Mouse (Mus musculus): Measurements from ENCODE around the gene Tmem184b.

Gene Tmem184b

DNA sequence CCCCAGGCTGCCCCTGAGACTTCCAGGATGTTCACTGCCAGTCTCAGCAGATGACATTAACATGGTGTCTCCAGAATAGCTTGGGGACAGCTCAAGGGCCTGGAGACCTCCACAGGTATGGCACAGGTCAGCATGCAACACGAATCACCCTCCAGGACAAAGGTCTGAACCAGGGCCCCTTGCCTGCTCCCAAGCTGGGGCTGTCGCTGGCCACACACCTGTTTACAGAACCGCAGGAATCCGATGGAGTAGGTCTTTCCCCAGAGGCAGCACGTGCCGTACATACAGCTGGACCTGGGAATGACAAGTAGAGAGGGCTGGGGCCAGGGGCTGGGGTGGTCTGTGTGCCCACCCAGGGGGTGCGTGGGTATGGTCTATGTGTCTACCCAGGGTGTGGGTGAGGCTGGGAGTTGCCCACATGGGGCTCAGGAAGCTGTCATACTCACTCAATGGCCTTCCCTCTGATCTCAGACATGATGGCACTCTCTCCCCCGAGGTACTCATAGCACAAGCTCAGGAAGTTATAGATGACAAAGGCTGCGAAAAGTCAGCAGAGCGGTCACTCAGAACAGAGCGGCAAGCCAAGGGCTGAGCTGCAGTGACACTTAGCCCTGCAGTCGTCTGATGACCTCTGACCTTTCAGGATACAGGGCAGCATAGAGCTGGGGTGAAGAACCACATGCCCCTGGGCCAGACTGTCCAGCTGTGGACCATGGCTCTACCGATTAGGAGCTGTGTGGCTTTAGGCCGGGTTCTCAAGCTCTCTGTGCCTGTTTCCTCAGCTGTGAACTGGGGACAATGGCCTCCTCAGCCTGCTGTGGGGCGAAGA is 33.7 kb downstream of the Tmem184b start:
- in situ Hi-C loops (cut with MboI, MseI) = no loop called here

DNA sequence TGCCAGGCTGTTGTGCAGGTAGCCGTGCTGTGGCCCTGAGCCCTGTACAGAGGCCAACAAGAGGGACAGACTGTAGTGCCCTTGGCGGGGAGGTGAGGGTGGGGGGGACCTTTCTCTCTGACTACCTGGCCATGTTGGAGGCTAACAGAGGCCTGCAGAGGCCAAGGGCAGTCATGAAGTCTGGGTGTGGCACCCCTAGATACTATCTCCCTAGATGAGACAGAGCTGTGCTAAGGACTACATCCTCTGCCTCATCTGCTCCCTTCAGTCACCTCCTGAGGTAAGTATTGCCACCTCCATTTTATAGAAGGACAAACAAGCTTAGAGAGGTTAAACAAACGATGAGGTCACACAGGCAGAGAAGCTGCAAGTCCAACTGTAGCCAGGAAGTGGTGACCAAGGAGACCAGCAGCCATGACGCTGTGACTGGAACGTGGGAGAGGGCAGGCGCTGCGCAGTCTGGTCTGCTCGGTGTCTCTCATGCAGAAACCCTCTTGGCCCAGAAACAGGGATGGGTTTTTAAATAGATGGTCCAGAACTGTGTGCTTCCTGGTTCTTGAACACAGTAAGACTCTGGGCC is 34.4 kb downstream of the Tmem184b start:
- in situ Hi-C loops (cut with MboI, MseI) = no loop called here

DNA sequence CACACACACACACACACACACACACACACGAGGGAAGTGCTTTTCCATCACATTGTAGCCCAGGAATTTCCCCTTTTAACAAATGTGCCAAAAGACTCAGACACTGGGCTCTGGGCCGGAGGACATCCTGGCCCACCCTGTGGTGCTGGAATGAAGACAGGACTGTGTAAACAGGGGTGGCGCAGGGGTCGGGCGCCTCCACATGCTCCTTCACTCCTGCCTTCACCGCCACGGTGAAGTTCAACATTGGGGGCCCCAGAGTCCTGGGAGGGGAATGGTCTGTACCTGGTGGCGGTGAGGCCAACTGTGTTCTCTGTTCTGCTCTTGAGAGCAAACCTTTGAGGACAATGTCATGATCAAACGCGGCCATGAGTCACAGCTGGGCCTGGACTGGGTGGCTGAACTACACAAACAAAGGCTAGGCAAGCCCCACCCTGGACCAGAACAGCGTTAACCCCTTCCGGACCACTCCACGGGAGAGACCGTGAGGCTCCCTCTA is 35.0 kb downstream of the Tmem184b start:
- in situ Hi-C loops (cut with MboI, MseI) = no loop called here

DNA sequence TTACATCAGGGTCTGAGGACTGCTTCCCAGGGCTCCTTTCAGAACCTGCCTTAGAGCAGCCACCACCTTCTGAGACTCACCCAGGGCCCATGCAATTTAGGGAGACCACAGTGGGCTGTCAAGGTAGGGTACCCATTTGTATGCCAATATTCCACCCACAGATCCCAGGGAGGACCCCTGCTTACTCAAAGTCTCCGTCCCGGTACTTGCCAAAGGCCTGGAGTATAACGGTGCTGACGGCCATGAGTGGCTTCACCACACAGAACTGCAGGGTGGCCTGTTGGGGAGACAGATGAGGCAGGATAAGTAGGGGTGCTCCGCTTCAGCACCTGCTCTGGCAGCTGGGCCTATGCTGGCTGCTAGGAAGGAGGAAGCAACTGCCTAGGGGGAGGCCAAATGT is 37.0 kb downstream of the Tmem184b start:
- in situ Hi-C loops (cut with MboI, MseI) = no loop called here

DNA sequence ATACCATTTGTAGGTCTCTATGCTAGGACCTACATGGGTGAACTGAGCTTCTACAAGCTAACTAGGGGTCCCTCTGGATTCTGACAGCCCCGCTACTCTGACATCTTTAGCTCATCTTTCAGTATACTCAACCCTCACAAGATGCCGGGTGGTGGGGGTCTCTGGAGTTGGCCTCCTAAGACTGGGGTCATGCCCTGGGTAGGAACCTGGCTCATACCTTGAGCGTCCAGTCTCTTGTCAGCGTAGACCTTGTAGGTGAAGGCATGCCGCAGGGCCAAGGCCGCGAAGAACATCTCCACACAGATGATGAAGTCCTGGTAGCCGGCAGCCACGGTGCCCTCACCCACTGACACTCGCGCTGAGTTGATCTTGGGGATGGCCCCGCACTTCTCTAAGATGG is 38.3 kb downstream of the Tmem184b start:
- in situ Hi-C loops (cut with MboI, MseI) = no loop called here

DNA sequence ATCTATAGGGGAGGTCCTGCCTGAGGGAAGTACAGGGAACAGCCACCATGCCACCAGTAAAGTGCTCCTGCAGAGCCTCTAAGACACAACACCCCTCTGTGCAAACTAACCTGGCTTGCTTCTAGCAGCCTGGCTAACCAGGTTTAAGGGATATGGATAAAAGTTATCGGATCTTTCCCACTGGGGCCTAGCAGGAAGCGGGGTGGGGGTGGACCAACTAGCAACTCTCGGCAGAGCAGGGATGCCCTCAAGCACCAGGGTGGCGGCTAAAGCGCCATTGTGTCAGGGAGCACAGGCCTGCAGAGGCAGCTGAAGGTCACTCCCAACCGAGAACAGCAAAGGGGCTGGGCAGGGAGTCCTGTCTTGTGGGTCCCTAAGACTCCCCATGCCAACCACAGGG is 39.2 kb downstream of the Tmem184b start:
- in situ Hi-C loops (cut with MboI, MseI) = no loop called here

DNA sequence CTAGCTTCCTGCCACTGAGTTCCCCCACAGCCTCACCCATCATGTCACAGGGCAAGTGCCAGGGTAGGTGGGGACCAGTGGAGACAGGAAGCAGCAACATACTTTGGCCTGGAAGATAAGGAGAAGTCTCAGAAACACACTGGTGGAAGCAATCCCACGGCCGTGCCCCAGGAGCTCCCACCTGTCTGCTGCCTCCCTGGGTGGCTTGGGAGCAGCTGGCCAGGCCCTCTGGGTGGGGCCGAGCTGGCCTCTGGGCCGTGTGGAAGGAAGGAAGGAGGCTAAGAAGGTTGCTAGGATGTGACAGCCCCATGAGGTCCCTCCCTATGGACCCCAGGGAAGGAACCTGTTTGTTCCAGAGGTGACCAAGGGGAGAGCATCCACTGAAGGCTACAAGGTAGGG is 42.3 kb downstream of the Tmem184b start:
- in situ Hi-C loops (cut with MboI, MseI) = no loop called here

DNA sequence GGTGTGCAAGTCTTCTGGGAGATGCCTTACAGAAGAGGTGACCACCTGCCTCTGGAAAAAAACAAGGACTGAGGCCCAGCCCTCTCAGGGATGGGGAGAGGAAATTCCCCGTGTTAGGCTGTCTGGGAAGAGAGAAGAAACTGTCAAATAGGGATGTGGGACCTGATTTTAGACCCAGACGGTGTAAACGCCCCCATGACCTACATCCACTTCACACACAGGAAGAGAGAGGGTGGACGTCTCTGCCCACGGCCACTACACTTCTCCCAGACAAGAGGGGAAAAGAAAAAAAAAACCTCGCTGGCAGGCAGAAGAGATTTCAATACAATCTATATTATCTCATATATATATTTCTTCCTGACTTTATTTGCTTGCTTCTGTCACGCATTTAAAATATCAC is 43.0 kb downstream of the Tmem184b start:
- in situ Hi-C loops (cut with MboI, MseI) = no loop called here

DNA sequence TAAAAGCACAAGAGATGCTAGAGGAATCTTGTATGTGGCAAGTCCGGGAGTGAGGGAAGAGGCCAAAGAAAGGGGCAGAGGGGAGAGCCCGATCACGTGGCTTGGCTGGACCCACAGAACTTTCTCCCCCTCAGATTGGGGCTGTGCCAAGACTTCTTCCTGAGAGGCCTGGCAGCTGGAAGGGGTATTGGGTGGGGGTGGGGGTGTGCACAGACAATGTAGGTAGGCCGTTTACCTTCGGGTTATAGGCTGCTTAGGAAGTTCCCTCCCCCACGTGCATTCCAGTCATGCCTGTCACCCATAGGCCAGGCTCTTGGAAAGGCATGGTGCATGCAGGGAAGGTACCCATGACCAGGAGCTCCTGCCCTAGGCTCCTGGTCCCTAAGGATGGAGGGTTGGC is 43.4 kb downstream of the Tmem184b start:
- in situ Hi-C loops (cut with MboI, MseI) = no loop called here

DNA sequence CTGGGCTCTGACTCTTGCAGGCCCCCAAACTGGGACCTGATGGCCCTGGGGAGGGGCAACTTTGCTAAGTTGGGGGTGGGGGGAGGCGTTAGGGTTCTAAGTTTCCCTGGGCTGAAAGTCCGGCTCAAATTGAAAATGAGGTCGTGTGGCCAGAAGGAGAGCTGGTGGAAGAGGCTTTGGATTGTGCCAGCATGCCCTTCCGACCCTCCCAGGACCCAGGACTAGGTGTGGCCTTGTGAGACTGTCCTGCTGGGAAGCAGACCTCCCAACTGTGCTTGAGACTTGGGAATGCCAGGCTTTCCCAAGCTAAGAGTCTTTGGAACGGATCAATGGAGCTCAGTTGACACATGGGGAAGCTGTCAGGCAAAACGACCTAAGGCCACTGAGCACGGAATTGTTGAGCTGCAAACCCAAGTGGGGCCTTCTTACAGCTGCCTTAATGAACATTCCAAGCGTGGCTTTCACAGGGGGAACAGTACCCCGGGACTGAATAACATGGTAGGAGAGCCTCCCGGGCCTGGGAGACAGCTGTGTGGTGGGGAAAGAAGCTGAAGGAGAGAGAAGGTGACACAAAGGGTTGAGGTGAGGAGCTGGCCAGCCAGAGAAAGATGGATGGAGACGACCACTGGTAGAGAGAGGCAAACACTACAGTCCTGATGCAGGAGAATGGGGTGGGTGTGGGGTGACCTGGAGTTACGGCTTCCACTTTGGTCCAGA is 45.2 kb downstream of the Tmem184b start:
- in situ Hi-C loops (cut with MboI, MseI) = no loop called here

DNA sequence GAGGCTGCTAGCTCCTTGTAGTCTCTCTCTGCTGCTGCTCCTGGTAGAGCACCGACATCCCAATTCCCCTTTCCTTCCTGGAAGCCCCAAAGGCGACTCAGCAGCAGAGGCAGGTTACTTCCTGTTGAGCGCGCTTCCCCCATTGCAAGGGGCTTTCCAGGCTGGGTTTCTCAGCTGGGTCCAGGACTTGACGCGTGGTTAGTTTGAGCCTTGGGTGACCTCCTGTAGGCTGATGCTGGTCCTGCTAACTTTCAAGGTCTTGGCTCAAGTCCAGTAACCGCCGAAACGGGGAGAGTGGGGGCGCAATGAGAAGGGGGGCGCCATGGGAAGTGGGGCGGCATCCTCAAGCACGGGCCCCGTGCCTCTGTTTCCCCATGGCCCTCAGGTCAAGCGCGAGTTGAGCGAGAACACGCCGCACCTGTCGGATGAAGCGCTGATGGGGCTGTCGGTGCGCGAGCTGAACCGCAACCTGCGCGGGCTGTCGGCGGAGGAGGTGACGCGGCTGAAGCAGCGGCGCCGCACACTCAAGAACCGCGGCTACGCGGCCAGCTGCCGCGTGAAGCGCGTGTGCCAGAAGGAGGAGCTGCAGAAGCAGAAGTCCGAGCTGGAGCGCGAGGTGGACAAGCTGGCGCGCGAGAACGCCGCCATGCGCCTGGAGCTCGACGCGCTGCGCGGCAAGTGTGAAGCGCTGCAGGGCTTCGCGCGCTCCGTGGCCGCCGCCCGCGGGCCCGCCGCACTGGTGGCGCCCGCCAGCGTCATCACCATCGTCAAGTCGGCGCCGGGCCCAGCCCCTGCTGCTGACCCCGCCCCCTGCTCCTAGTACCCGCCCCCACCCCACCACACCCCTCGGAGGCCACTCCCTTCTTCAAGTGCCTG is 46.1 kb downstream of the Tmem184b start:
- in situ Hi-C loops (cut with MboI, MseI) = no loop called here

DNA sequence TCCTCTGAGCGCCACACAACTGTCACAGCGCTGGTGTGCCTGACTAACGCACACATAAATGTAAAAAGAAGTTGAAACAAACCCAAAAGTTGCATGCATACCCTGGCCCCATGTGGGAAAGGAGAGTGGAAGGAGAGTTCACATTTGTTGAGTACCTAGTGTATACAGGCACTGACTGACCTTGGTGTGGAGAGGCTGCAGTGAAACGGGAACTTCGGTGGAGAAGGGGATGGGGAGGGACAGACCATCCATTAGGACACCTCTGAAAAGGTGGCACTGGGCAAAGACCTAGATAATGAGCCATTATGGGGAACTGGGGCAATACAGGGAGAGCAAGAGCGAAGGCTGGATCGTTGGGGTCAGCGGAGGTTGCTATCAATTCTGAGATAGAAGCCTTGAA is 46.9 kb downstream of the Tmem184b start:
- in situ Hi-C loops (cut with MboI, MseI) = no loop called here

DNA sequence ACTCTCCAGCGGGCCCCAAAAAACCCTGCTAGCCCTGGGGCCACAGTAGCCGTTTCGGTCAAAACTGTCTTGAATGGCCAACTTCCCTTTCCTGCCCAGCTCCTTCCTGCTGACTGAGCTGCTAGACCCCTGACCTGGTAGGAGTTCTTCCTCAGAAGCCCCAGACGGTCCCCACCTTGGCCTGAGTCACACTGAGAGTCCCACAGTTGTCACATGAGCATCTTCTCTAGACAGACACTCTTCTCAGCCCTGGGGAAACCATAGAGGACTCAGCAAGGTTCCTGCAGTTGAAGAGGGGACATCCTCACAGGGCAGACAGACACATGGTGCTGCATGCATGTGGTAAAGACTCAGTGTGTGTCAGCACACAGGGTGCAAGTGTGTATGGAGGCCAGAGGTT is 48.8 kb downstream of the Tmem184b start:
- in situ Hi-C loops (cut with MboI, MseI) = no loop called here

DNA sequence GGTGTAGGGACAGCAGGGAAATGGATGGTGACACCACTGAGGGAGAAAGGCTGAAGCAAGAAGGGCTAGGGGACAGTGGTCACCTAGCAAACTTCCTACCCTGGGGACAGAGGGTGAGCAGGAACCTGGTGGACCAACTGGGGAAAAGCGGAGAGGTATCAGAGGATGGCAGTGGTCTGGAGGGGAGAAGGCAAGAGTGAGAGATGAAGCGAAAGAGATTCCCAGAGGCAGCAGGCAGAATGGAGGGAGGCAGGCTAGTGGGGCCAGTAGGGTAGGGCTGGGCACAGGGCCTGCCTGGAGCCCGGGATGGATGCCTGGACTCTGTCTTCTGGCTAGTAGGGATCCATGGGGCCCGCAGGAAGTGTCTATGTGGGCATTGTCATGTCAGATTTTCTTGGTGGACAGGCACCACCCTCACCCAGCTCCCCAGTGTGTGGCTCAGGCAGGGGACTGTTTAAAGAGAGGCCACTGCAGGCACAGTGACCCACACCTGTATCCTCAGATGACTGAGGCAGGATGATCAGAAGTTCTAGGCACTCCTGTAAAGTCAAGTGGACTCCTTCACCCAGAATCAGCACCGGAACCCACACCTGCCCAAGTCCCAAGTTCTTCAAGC is 49.6 kb downstream of the Tmem184b start:
- in situ Hi-C loops (cut with MboI, MseI) = no loop called here

DNA sequence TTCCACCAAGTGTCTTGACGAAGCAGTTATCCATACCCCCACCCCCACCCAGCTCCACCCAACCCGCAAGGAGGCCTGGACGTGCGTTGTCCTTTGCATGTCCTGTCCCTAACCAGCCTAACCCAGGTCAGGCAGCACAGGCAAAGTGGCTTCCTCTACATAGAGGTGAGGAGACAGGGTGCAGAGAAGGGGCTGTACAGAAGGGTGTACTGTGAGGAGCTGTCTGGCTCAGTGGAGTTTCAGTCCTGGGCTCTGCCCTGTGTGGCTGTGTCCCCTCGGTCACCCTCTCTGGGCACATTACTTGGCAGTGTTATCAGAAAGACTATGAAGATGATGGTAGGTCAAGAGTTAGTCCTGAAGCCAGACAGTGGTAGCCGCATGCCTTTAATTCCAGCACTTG is 50.9 kb downstream of the Tmem184b start:
- in situ Hi-C loops (cut with MboI, MseI) = no loop called here

DNA sequence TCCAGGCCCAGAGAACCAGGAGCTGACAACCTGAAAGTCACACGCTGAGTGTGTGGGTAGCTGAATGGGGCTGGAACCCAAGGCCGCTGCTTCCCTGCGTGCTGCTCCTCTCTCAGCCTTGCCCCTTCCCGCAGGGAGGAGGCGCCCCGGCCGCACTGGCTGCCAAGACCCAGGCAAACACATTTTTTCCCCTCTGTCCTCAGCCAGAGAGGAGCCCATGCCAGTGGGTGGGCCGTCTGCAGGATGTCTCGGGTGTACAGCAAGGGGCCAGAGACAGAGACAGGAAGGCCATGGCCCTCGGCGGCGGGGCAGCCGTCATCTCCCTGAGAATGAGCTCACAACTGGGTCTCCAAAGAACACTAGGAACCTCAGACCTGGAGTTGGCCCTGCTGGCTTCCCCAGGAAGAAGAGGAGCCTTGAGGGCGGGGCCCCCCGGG is 52.0 kb downstream of the Tmem184b start:
- in situ Hi-C loops (cut with MboI, MseI) = no loop called here

DNA sequence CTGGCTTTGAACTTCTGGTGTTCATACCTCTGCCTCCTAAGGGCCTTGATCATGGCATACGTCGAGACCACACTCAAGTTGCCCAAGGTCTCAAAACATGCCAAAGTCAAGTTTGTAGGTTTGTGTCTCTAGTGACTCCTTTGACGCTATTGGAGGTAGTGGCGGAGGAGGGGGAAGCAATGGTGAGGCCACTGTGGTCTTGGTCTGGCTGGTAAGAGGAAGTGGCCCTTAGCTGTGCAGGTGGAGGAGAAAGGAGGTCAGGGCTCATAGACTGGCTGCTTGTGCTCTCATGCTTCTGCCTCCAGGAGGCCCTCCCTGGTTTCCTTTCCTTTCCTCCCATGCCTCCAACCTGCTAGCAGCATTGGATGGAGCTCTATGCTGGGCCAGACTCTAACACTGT is 52.5 kb downstream of the Tmem184b start:
- in situ Hi-C loops (cut with MboI, MseI) = no loop called here

DNA sequence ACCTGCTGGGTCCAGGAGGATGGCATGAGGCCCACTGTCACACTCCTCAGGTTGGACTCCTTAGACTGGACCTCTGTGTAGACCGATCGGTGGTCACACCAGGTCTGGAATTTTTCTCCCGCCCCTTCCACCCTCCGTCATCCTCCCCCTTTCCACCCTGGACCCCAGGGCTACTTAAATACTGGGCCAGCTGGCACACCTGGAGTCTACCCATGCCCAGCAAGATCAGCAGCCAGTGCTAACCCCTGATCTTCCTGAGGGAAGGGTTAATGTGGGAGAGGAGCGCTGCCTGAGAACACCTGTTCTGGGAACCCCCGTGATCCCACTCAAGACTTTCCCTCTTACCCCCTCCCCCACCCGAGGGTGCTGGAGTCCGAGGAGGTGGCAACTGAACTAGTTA is 54.7 kb downstream of the Tmem184b start:
- in situ Hi-C loops (cut with MboI, MseI) = loop anchor here in 1 of 2 experiments (10.0 to 25.0 kb wide), 2 partner anchors 744 to 1536 kb away; no protein-coding TSS in a partner anchor

DNA sequence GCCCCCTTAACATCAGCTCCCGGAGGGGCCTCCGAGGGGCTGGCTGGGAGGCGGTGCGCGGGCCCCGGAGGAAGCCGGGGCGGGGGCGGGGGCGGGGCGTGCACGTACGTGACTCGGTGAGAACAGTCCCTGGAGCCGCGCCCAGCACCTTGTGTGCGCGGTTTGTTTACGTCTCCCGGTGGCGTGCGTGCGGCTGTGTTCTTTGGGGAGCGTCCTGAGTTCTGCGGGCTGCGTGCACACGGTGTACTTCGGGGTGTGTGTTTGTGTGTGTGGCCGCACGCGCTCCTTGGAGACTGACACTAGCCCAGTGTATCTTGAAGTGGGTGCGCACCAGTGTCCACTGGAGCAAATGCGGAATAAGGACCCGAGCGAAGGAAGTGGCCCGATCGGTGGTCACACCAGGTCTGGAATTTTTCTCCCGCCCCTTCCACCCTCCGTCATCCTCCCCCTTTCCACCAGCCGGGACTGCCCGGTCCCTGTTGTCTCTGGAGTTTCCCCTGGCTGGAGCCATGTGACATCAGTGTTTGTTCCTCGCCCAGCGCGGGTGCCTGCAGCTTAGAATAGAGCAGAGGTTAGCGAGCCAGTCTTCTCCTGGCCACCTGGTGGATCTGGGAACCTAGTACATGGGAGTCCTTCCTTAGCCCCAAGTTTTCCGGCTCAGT is 55.4 kb downstream of the Tmem184b start:
- in situ Hi-C loops (cut with MboI, MseI) = loop anchor here in 1 of 2 experiments (10.0 to 25.0 kb wide), 2 partner anchors 743 to 1536 kb away; no protein-coding TSS in a partner anchor

DNA sequence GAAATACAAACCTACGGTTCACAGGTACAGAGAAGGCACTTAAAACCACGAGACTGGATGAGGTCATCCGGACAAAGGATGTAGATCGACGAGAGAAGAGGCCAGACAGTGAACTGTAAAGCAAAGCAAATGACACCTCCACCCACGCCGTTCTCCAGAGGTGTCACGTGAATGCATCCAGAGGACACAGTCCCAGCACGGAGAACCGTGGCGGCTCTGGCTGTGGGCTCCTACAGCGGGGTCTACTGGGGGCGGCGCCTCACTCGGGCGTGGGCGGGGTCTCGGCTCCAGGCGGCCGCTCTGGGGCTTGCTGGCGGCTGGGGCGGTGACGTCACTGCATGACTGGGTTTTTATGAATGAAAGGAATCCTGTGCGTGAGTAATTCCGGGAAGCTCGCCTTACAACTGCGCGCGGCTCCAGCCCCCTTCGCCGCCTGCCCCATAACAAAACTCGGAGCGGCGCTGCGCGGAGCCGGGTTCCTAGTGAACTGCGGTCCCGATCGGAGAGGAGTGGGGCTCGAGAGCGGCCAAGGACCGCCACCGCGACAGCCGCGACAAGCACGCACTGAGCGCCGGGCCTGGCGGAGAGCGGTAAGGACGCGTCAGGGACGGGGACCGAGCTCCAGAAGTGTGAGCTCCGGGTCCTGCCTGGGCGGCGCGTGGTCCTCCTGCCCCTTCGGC is 56.1 kb downstream of the Tmem184b start:
- in situ Hi-C loops (cut with MboI, MseI) = loop anchor here in 1 of 2 experiments (10.0 to 25.0 kb wide), 2 partner anchors 743 to 1535 kb away; no protein-coding TSS in a partner anchor

Data from T-helper 17 cell (primary cell).